Mouse (Mus musculus) embryonic facial prominence, embryonic 15.5 days (tissue): ENCODE results near the gene Cops8. TPM values are rescaled to one million over a fixed set of nuclear protein-coding genes. Genes with fewer than 3 reads are reported as not detected.

Experiments used
- ATAC-seq: fragments of 200-750 bp; cut with Nextera tagmentation; 2 replicates; pipeline ENCODE4 v1.8.0; 2017; ENCODE audit warnings: low read depth, moderate TSS enrichment; ENCODE audit not compliant: insufficient number of reproducible peaks, low FRiP score, low TSS enrichment
- H3K27ac ChIP-seq: fragments of 300-500 bp; sonication (generic); replicated peaks from 2 replicates; pipeline ENCODE4 v1.5.1; 2015; ENCODE audit warnings: mild to moderate bottlenecking, inconsistent platforms
- H3K27me3 ChIP-seq: fragments of 300-500 bp; sonication (generic); 2 replicates; pipeline ENCODE4 v1.6.1; 2015; ENCODE audit warnings: inconsistent platforms
- H3K36me3 ChIP-seq: fragments of 300-500 bp; sonication (generic); 2 replicates; pipeline ENCODE4 v1.6.1; 2015; ENCODE audit warnings: mild to moderate bottlenecking, inconsistent platforms
- H3K4me1 ChIP-seq: fragments of 300-500 bp; sonication (generic); 2 replicates; pipeline ENCODE4 v1.6.1; 2015; ENCODE audit warnings: inconsistent platforms
- H3K4me2 ChIP-seq: fragments of 300-500 bp; sonication (generic); replicated peaks from 2 replicates; pipeline ENCODE4 v1.6.1; 2015; ENCODE audit warnings: mild to moderate bottlenecking, inconsistent platforms
- H3K4me3 ChIP-seq: fragments of 300-500 bp; sonication (generic); replicated peaks from 2 replicates; pipeline ENCODE4 v1.5.1; 2015; ENCODE audit warnings: mild to moderate bottlenecking, inconsistent platforms
- H3K9ac ChIP-seq: fragments of 300-500 bp; sonication (generic); 2 replicates; pipeline ENCODE4 v1.6.1; 2015; ENCODE audit warnings: inconsistent platforms
- H3K9me3 ChIP-seq: fragments of 300-500 bp; sonication (generic); replicated peaks from 2 replicates; pipeline ENCODE4 v1.6.1; 2016; ENCODE audit warnings: inconsistent platforms
- WGBS: fragments of 180-500 bp; shearing (Covaris S2); methylation state at CpG from one replicate; pipeline ENCODE4 v1.1.7; 2015; 5-methylcytosine and 5-hydroxymethylcytosine counted together
- polyA plus RNA-seq: library from polyadenylated mRNA; unstranded; fragments of >200 nt; fragmentation: Nextera tagmentation; extraction: Ambion mirVana; gene quantifications from 2 replicates; pipeline ENCODE4 v1.2.1, GENCODE M21; 2015

Gene Cops8
- polyA plus RNA-seq: 126 and 137 TPM in 2 replicates

DNA sequence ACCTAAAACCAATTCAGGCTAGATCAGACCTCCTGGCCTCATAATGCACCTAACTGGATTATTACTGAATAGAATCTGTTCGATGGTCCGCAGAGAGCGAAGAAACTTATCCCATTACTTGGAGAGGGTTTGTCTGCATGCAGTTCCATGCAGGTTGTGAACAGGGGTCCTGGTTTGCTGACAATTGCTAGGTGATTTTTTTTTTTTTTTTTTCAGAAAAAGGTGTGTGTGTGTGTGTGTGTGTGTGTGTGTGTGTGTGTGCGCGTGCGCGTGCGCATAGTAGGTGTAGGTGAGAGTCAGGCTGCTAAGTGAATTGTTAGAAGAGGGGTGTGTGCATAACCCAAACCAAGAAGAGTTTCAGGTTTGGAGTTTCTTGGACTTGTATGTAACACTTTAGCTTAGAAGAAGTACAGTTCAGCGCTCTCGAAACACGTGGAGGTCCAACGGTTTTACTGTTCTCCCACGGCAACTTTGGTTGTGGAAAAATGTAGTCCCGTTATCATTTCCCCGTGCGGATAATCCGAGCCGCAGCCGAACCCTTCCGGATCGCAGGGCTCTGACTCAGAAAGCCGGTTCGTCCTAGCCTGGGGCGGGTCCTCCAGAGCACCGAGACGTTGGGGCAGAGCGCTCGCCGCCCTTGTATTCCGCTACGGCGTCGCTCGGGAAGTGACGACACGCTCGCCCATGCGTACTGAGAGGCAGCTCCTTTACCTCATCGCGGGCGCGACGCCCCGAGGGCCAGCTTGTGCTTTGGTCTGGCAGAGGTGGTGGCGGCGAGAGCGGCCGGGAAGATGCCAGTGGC is at the start of gene Cops8:
Gene Cops8 (plus strand): TSS at position 223 of the 802 bp plus-strand sequence.
- WGBS: 5% methylated on average over 48 of the region's 48 CpGs
- Histone ChIP-seq H3K4me3 (peak within 1 kb of the TSS; percentile 65), H3K9me3 (no peaks in the 10 kb centered on the region), H3K27me3 (no peaks in the 10 kb centered on the region), H3K9ac (peak within 1 kb of the TSS; percentile 71), H3K27ac (peak within 1 kb of the TSS; percentile 72), H3K4me2 (peak within 1 kb of the TSS; percentile 56), H3K36me3 (peaks cover 26% of the 10 kb centered on the region), H3K4me1 (peaks cover 13% of the 10 kb centered on the region; the same call in 1 of the 2 replicates)
- ATAC-seq: peak; percentile 99

DNA sequence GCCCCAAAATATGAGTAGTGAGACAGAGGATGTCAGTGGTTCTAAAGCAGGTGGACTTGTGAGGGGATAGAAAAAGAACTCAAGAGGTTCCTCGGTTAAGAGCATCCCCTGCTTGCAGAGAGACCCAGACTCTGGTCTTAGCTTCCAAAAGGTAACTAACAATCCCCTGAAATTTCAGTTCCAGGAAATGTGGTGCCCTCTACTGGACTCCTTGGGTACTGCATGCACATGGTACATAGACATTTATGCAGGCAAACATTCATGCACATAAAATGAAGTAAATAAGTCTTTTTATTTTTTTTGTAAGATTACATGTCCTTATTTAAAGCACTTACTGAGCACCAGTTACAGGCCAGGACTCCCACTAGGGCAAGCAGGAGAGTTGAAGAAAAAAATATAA is 45.6 kb upstream of the Cops8 start:
- H3K36me3 ChIP-seq: no peaks in the 10 kb centered on the region
- H3K4me2 ChIP-seq: no peak overlapping the region
- H3K4me1 ChIP-seq: peaks cover 23% of the 10 kb centered on the region
- H3K27ac ChIP-seq: no peak overlapping the region
- no peak overlapping the region for H3K4me3 ChIP-seq
- ATAC-seq: no peak
- H3K9me3 ChIP-seq: no peaks in the 10 kb centered on the region
- H3K9ac ChIP-seq: no peak overlapping the region
- WGBS: 96% methylated on average over 1 of the region's 1 CpGs
- no peaks in the 10 kb centered on the region for H3K27me3 ChIP-seq

DNA sequence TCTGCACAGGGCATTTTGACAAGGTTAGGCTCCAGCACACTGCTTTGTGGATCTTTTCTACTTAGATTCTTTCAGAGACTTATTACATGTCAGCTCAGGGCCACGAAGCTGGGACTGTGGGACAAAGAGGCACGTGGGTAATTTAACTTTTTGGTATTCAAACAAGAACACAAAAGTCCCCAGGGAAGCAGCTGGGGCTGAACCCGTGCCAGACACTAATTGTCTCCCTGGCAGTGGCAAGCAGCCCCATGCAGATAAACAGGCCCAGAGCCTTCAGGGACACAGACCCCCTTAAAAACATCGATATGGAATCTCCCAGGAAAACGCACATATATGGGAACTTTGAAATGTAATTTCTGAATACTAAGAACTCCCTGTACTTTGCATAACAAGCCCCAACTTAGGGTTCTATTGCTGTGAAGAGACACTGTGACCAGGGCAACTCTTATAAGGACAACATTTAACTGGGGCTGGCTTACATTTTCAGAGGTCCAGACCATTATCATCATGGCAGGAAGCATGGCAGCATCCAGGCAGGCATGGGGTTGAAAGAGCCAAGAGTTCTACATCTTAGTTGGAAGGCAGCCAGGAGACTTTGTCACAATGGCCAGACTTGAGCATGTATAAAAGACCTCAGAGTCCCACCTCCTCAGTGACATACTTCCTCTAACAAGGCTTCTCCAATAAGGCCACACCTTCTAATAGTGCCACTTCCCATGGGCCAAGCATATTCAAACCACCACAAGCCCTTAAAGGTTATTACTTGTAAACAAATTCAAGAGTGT is 41.6 kb upstream of the Cops8 start:
- no peak for ATAC-seq
- Histone ChIP-seq H3K9ac (no peak overlapping the region), H3K27me3 (no peaks in the 10 kb centered on the region), H3K4me3 (no peak overlapping the region), H3K4me2 (no peak overlapping the region), H3K4me1 (peaks cover 12% of the 10 kb centered on the region; the same call in 1 of the 2 replicates), H3K27ac (no peak overlapping the region), H3K36me3 (no peaks in the 10 kb centered on the region), H3K9me3 (no peaks in the 10 kb centered on the region)
- WGBS: 28% methylated on average over 5 of the region's 5 CpGs

DNA sequence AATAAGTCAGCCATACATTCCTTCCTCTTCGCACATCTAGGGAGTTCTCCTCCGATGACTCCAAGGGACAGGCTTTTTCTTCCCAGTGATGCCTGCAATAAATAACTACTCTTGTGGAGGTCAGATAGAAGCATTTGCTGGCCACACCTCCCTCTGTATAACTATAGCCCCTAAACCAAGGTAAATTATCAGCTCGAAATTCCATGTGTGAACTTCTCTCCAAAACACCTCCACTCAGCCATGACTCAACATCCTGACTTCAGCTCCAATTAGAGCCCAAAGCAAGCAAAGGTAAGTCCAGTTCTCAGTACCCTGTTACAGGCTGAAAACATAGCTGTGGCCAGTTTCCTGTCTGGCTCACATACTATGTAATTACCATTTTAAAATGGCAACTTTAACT is 38.8 kb upstream of the Cops8 start:
- no peaks in the 10 kb centered on the region for H3K36me3 ChIP-seq
- no peak overlapping the region for H3K4me3 ChIP-seq
- WGBS: 82% methylated on average over 3 of the region's 3 CpGs
- H3K9me3 ChIP-seq: no peaks in the 10 kb centered on the region
- H3K9ac ChIP-seq: no peak overlapping the region
- H3K4me2 ChIP-seq: no peak overlapping the region
- H3K27me3 ChIP-seq: no peaks in the 10 kb centered on the region
- H3K4me1 ChIP-seq: peaks cover 20% of the 10 kb centered on the region
- H3K27ac ChIP-seq: no peak overlapping the region
- ATAC-seq: no peak

DNA sequence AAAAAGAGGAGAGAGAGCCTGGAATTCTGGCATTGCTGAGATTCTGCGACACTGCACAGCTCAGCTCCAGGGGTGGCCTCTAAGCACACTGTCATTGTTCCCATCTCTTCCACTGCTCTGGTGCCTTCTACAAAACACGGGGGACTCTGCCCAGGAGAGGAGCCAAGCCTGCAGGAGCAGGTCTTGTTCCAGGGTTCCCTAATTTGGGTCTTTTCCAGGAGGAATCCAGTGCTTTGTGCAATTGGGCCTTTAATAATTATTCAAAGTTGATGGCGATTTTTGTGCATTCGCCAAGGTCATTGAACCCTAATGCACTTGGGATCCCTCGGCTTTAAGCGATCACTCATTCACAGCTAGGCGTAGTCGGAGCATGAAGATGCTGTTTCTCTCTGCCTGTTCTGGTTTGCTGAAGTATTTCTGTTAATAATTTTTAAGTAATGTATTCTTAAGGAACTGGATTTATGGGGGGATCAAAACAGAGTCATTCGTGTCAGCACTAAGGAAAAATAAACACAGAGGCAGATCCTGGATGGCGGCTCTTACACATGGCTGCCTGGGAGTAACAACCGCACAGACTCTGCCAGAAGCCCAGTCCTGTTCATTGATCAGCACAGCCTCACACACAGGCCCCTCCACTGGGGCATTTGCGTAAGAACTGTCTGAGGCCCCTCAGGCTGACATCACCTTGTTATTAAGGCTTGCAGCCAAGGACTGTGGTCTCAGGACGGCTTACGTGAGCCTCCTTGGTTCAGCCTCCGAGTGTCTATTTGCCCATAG is 35.9 kb upstream of the Cops8 start:
- Histone ChIP-seq H3K4me3 (no peak overlapping the region), H3K27ac (peak overlapping the region; percentile 12; the same call in 1 of the 2 replicates), H3K9ac (no peak overlapping the region), H3K27me3 (no peaks in the 10 kb centered on the region), H3K9me3 (no peaks in the 10 kb centered on the region), H3K4me2 (no peak overlapping the region), H3K4me1 (peaks cover 11% of the 10 kb centered on the region), H3K36me3 (no peaks in the 10 kb centered on the region)
- ATAC-seq: 0 out of 2 replicates have a peak, but pooled peaks have one; percentile 29
- WGBS: 55% methylated on average over 15 of the region's 15 CpGs

DNA sequence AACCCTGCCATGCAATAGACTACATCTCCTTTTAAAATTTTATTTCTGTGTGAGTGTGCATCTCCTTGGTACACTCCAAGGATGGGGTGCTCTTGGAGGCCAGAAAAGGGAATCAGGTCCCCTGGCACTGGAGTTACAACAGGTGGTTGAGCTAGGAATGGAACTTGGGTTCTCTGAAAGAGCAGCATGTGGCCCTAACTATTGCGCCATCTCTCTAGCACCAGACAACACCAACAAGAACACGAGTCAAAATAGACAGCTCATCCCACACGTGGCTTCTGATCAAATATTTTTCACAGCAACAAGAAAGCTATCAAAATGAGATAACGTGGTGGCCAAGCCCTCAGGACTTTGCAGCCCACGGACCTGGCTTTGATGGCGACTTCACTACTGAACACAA is 28.9 kb upstream of the Cops8 start:
- H3K4me1 ChIP-seq: no peaks in the 10 kb centered on the region
- H3K4me2 ChIP-seq: no peak overlapping the region
- H3K27me3 ChIP-seq: no peaks in the 10 kb centered on the region
- no peak overlapping the region for H3K9ac ChIP-seq
- no peaks in the 10 kb centered on the region for H3K36me3 ChIP-seq
- WGBS: 81% methylated on average over 6 of the region's 6 CpGs
- ATAC-seq: no peak
- H3K9me3 ChIP-seq: no peaks in the 10 kb centered on the region
- no peak overlapping the region for H3K27ac ChIP-seq
- no peak overlapping the region for H3K4me3 ChIP-seq

DNA sequence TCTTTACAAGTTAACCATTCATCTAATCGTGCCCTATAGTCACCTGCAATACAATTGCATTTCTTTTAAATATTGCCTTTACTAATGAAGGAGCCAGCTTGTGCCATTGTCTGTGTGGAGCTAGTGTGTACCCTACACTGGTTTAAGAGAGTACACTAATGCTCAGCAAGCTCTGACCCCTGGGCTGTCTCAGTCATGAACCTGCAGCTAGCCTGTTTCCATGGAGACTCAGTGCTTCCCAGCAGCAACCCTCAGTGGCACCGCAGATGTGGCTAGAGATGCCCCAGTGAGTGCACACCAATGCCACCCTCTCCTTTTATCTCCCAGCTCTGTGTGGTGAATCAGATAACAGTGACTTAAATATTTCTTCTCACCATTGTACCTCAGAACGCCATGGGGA is 27.9 kb upstream of the Cops8 start:
- Histone ChIP-seq H3K27me3 (no peaks in the 10 kb centered on the region), H3K9ac (no peak overlapping the region), H3K4me2 (no peak overlapping the region), H3K36me3 (no peaks in the 10 kb centered on the region), H3K9me3 (no peaks in the 10 kb centered on the region), H3K4me1 (no peaks in the 10 kb centered on the region), H3K4me3 (no peak overlapping the region), H3K27ac (no peak overlapping the region)
- 75% methylated on average over 3 of the region's 3 CpGs for WGBS
- ATAC-seq: no peak

DNA sequence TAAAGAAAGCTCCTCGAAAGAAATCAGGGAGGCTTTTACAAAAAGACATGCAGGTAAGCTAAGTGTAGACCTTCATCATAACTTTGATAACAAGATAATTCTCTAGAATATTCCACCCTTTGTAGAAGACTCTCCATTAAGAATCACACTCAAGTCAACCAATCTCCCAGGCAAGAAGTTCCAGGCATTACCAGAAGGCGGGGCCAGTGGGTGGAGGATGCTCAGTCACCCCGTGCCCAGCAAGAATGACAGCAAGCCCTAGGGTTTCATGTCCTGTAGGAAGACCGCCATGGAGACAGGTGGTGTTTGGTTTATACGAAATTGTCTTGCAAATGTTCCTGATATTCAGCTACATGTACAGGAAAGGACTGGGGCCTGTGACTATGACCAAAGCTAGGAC is 25.4 kb upstream of the Cops8 start:
- no peak overlapping the region for H3K4me3 ChIP-seq
- no peak overlapping the region for H3K9ac ChIP-seq
- H3K4me2 ChIP-seq: no peak overlapping the region
- H3K4me1 ChIP-seq: no peaks in the 10 kb centered on the region
- WGBS: 73% methylated on average over 5 of the region's 5 CpGs
- no peak overlapping the region for H3K27ac ChIP-seq
- no peaks in the 10 kb centered on the region for H3K36me3 ChIP-seq
- no peaks in the 10 kb centered on the region for H3K9me3 ChIP-seq
- no peak for ATAC-seq
- no peaks in the 10 kb centered on the region for H3K27me3 ChIP-seq

DNA sequence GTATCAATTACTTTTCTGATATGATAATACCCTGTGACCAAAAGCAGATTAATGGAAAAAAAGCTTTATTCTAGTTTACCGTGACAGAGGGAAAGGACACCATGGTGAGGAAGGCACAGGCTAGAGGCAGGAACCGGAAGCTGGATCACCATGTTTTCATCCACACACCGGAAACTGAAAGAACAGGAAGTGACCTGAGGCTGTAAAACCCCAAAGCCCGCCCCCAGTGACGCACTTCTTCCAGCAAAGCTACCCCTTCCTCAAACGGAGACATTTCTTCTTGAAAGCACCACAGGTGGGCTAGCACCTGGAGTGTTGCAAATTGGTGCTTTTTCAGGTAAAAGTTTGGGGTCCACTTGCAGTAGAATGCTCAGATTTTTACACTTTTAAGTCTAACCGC is 20.1 kb upstream of the Cops8 start:
- H3K27me3 ChIP-seq: no peaks in the 10 kb centered on the region
- H3K9ac ChIP-seq: no peak overlapping the region
- ATAC-seq: no peak
- no peak overlapping the region for H3K4me3 ChIP-seq
- WGBS: 72% methylated on average over 7 of the region's 7 CpGs
- no peaks in the 10 kb centered on the region for H3K36me3 ChIP-seq
- H3K9me3 ChIP-seq: no peaks in the 10 kb centered on the region
- no peak overlapping the region for H3K27ac ChIP-seq
- no peak overlapping the region for H3K4me2 ChIP-seq
- 0 out of 2 replicates have a peak, but pooled peaks cover under 1% of the 10 kb centered on the region for H3K4me1 ChIP-seq

DNA sequence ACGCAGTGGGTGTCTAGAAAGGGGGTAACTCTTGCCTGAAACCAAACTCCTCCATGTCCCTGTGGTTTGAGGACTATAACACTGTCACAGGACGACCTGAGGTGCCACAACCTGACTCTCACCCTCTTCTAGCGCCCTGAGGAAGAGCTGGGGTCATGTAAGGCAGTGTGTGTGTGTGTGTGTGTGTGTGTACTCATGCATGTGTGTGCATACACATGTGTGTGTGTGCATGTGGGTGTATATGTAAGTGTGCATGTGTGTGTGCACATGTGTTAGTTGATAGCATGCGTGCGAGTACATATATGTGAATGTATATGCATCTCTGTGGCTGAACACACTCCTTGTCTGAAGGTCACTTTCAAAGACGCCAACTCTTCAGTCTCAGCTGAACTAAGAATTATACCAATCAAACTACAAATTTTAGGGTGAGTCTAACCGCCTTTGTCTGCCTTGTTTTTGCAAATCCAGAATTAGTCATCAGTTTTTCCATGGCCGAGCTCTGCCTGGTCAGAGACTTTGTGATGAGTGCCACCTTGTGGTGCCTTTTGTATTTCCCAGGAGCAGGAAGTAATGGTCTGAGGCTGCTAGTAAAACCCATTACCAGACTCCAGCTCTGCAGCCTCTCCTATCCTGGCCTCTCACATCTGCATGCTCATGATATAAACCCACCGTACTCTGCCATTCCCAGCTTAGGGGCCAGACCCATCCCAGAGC is 14.6 kb upstream of the Cops8 start:
- Histone ChIP-seq H3K36me3 (no peaks in the 10 kb centered on the region), H3K9me3 (no peaks in the 10 kb centered on the region), H3K27ac (no peak overlapping the region), H3K4me1 (peaks cover 13% of the 10 kb centered on the region; the same call in 1 of the 2 replicates), H3K4me3 (no peak overlapping the region), H3K9ac (no peak overlapping the region), H3K27me3 (no peaks in the 10 kb centered on the region; the same call in 1 of the 2 replicates), H3K4me2 (no peak overlapping the region)
- 53% methylated on average over 9 of the region's 9 CpGs for WGBS
- no peak for ATAC-seq
